Mouse (Mus musculus) heart, postnatal 0 days (tissue): Measurements from ENCODE around the gene Gadd45gip1. TPM values are rescaled to one million over a fixed set of nuclear protein-coding genes. Genes with fewer than 3 reads are reported as not detected.

ENCODE experiments used
- ATAC-seq: fragments of 200-750 bp; cut with Nextera tagmentation; 2 replicates; pipeline ENCODE4 v1.8.0; 2017; ENCODE audit warnings: low read depth, moderate number of reproducible peaks, moderate library complexity; ENCODE audit not compliant: insufficient read depth
- DNase-seq: peaks from one replicate; pipeline ENCODE4 v3.0.0-alpha.2; 2016; ENCODE audit warnings: low spot score
- H3K27ac ChIP-seq: fragments of 300-500 bp; sonication (generic); 2 replicates; pipeline ENCODE4 v1.5.1; 2014; ENCODE audit warnings: low read depth, mild to moderate bottlenecking
- H3K27me3 ChIP-seq: fragments of 300-500 bp; sonication (generic); 2 replicates; pipeline ENCODE4 v1.6.1; 2014; ENCODE audit warnings: low read length, mixed read lengths; ENCODE audit not compliant: control insufficient read depth, insufficient read depth
- H3K36me3 ChIP-seq: fragments of 300-500 bp; sonication (generic); replicated peaks from 2 replicates; pipeline ENCODE4 v1.6.1; 2014; ENCODE audit warnings: low read length, mixed read lengths; ENCODE audit not compliant: control insufficient read depth, insufficient read depth
- H3K4me1 ChIP-seq: fragments of 300-500 bp; sonication (generic); 2 replicates; pipeline ENCODE4 v1.6.1; 2014; ENCODE audit warnings: antibody characterized with exemption; ENCODE audit not compliant: control insufficient read depth, insufficient read depth
- H3K4me2 ChIP-seq: fragments of 300-500 bp; sonication (generic); 2 replicates; pipeline ENCODE4 v1.6.1; 2014; ENCODE audit warnings: low read depth, mild to moderate bottlenecking, low read length, moderate library complexity
- H3K4me3 ChIP-seq: fragments of 300-500 bp; sonication (generic); 2 replicates; pipeline ENCODE4 v1.5.1; 2014; ENCODE audit warnings: low read depth, low read length
- H3K9ac ChIP-seq: fragments of 300-500 bp; sonication (generic); replicated peaks from 2 replicates; pipeline ENCODE4 v1.6.1; 2014; ENCODE audit warnings: low read depth, low read length, mixed read lengths
- H3K9me3 ChIP-seq: fragments of 300-500 bp; sonication (generic); replicated peaks from 2 replicates; pipeline ENCODE4 v1.6.1; 2016; ENCODE audit warnings: low read length; ENCODE audit not compliant: control insufficient read depth
- CTCF ChIP-seq: IDR thresholded peaks from 2 replicates; pipeline ENCODE4 v1.5.1; 2016; ENCODE audit warnings: antibody characterized with exemption, control low read depth, low read depth
- EP300 ChIP-seq: IDR thresholded peaks from 2 replicates; pipeline ENCODE4 v1.6.1; 2016; ENCODE audit warnings: antibody characterized with exemption, low read depth
- WGBS: fragments of 180-500 bp; shearing (Covaris S2); extraction: QIAGEN DNeasy Blood & Tissue Kit; methylation state at CpG from one replicate; pipeline ENCODE4 v1.1.7; 2014; 5-methylcytosine and 5-hydroxymethylcytosine counted together
- polyA plus RNA-seq: library from polyadenylated mRNA; unstranded; fragments of >200 nt; fragmentation: Nextera tagmentation; extraction: Ambion mirVana; gene quantifications from 2 replicates; pipeline ENCODE4 v1.2.1, GENCODE M21; 2015
- total RNA-seq: library from RNA; depleted of rRNA; stranded (reverse); fragments of >200 nt; gene quantifications from 2 replicates; pipeline ENCODE4 v1.2.3, GENCODE M21; 2014; ENCODE audit warnings: low replicate concordance

The Gadd45gip1 gene
- total and polyA plus RNA-seq, 2 experiments from 2014 or later, result 49.8 to 50.0 TPM

DNA sequence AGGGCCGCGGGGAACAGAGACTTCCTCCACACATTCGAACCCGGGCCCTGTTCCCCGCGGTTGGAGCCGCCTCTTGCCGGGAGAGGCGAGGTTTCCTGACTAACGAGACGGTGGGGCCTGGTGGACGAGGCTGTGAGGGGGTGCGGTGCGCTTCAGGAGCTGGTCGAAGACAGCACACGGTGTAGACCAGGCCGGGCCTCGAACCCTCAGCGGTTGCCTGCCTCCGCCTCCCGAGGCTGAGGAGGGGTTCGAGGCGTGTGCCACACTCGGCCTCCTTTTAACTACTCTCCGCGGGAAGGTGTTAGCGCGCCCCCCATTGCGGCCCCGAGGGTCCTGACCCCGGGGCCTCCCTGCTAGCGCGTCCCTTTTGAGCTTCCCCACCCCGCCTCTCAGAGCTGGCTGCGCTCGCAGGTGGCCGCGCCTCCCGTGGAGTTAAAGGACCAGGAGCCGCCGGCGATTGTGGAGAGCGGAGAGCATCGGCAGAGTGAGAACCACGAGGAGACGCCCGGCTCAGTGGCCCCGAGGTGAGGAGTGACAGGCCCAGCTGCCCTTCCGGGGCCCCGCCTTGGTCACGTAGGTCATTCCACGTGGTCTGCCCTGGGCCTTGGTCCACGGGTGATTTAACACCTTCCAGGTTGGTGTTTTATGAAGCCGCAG, 41.1 kb downstream of the Gadd45gip1 start:
- WGBS, result 3% methylated on average over 51 of the region's 54 CpGs
- peaks cover 18% of the 10 kb centered on the region for H3K36me3 ChIP-seq
- no peaks in the 10 kb centered on the region for H3K27me3 ChIP-seq

DNA sequence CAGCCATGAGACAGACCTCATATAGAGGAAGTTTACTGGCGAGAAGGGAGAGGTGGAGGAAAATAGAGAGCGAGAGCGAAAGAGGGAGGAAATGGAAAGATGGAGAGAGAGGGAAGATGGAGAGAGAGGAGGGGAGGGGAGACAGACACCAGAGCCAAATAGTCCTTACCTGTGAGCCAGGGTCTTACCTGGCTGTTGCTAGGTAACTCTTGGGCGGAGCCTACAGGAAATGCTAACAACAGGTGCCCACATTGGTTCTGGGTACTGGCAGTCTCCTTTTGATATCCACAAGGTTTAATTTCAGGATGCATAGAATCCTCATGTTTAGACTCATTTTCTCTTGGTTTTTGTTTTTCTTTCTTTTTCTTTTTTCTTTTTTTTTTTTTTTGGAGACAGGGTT, 41.7 kb downstream of the Gadd45gip1 start:
- TF ChIP-seq CTCF, result no peak
- no peak for TF ChIP-seq EP300
- Histone ChIP-seq H3K9me3 (no peaks in the 10 kb centered on the region), H3K9ac (no peak overlapping the region), H3K4me2 (peak overlapping the region; percentile 77), H3K27ac (no peak overlapping the region), H3K27me3 (no peaks in the 10 kb centered on the region), H3K4me1 (peaks cover 7% of the 10 kb centered on the region), H3K4me3 (no peak overlapping the region), H3K36me3 (peaks cover 13% of the 10 kb centered on the region)
- no peak for ATAC-seq
- DNase-seq, result no peak
- whole genome bisulfite sequencing, result 78% methylated on average over 4 of the region's 4 CpGs

More for the DNA sequence above, 41.1 kb downstream of the Gadd45gip1 start:
- Histone ChIP-seq H3K27ac (no peak overlapping the region), H3K4me2 (peak overlapping the region; percentile 77), H3K9me3 (no peaks in the 10 kb centered on the region), H3K9ac (peak overlapping the region; percentile 27; the same call in 1 of the 2 replicates), H3K4me3 (peak overlapping the region; percentile 43), H3K4me1 (peaks cover 7% of the 10 kb centered on the region)
- DNase-seq, result no peak
- TF ChIP-seq EP300, result no peak
- TF ChIP-seq CTCF, result no peak
- ATAC-seq, result peak; percentile 45

DNA sequence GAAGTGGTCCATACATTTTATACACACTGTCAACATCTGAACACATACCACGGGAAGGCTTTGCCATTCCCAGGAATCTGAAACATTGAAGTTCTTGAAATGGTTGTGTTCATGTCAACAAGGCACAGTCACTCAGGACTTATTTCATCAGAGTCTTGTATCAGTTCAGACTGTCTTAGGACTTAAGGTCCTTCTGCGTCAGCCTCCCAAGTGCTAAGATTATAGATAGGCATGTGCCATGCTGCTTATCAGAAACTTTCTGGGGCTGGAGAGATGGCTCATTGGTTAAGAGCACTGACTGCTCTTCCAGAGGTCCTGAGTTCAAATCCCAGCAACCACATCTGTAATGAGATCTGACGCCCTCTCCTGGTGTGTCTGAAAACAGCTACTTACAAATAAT, 43.0 kb downstream of the Gadd45gip1 start:
- ATAC-seq (no peak), DNase-seq (no peak)
- Histone ChIP-seq H3K27me3 (no peaks in the 10 kb centered on the region), H3K27ac (no peak overlapping the region), H3K4me3 (no peak overlapping the region), H3K4me1 (peaks cover 7% of the 10 kb centered on the region), H3K9me3 (no peaks in the 10 kb centered on the region), H3K9ac (no peak overlapping the region), H3K36me3 (no peaks in the 10 kb centered on the region; the same call in 1 of the 2 replicates), H3K4me2 (no peak overlapping the region)
- TF ChIP-seq EP300 (no peak), CTCF (no peak)
- WGBS, result 77% methylated on average over 3 of the region's 3 CpGs

DNA sequence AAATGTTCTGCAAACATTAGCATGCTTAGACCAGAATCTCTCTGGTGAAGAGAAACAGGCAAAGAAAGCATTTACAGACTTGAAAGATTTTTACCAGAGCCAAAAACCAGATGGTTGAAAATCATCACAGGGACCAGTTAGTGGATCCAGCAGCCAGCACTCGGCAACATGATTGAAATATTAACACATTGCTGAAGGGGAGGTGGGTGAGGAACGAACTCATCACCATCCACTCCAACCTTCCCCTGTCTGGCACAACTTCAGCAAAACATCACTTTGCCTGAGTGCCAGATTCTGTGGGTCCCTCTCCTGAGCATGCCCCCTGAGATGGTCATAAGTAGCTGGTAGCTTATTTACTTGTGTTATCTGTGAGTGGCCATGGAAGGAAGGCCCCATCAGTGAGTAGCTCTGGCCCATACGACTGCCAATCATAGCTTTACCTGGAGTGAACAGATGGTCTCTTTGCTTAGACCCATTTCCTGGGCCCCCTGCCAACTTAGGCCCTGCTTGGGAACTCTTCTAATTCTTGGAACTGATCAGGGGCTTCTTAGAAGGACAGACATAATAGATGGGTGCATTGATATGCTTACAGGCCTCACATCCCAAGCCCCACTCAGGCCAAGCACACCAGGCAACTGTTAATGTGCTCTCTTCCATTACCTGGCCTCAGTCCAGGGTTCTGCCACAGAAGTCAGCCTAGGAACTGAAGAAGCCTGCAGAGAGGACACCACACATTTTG, 46.1 kb downstream of the Gadd45gip1 start:
- Histone ChIP-seq H3K4me3 (no peak overlapping the region), H3K9me3 (no peaks in the 10 kb centered on the region), H3K27ac (no peak overlapping the region), H3K36me3 (no peaks in the 10 kb centered on the region), H3K27me3 (no peaks in the 10 kb centered on the region), H3K4me2 (no peak overlapping the region), H3K9ac (no peak overlapping the region), H3K4me1 (peaks cover 3% of the 10 kb centered on the region)
- ATAC-seq (no peak), DNase-seq (no peak)
- 79% methylated on average over 3 of the region's 3 CpGs for WGBS
- TF ChIP-seq CTCF, result no peak
- no peak for TF ChIP-seq EP300

DNA sequence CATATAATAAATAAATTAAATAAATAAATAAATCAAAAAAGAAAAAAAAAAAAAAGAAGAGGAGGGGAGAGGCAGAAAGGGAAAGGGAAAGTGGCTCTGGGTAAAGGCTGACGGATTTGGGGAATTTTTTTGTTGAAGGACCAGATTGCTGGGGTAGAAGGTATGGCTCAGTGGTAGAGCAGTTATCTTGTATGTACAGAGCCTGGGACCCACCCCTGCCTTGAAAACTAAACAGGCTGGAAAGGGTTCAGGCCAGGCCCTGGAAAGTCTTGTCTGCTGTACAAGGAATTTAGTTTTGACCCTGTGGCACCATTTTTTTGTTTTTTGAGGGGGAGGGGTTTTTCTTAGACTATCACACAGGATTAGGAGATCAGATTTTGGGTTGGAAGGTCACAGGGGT, 47.6 kb downstream of the Gadd45gip1 start:
- Histone ChIP-seq H3K27ac (no peak overlapping the region), H3K4me2 (no peak overlapping the region), H3K9ac (no peak overlapping the region), H3K36me3 (no peaks in the 10 kb centered on the region), H3K27me3 (no peaks in the 10 kb centered on the region), H3K4me1 (no peaks in the 10 kb centered on the region), H3K4me3 (no peak overlapping the region), H3K9me3 (no peaks in the 10 kb centered on the region)
- no peak for TF ChIP-seq CTCF
- TF ChIP-seq EP300, result no peak
- 83% methylated on average over 1 of the region's 1 CpGs for WGBS
- ATAC-seq, result no peak
- DNase-seq, result no peak
